Mouse (Mus musculus) gastrocnemius, adult 2 months (tissue): ENCODE results near the gene Gm20388. TPM values are rescaled to one million over a fixed set of nuclear protein-coding genes. Genes with fewer than 3 reads are reported as not detected.

ENCODE experiments used
- DNase-seq: peaks from one replicate; pipeline ENCODE4 v3.0.0; 2022
- H3K27ac ChIP-seq: fragments of 200-600 bp; 2 replicates; pipeline ENCODE4 v1.8.1; 2022; ENCODE audit warnings: mild to moderate bottlenecking
- H3K4me3 ChIP-seq: fragments of 200-600 bp; 2 replicates; pipeline ENCODE4 v1.8.1; 2022; ENCODE audit warnings: mild to moderate bottlenecking, moderate library complexity
- CTCF ChIP-seq: fragments of 200-600 bp; IDR thresholded peaks from 2 replicates; pipeline ENCODE4 v1.8.1; 2022; ENCODE audit warnings: antibody characterized with exemption, mild to moderate bottlenecking, moderate library complexity
- intact Hi-C: fragments of 180-260 bp; cut with DNase I; formaldehyde crosslinking; loops from one replicate; pipeline ENCODE4 v1.15.1; 2025
- total RNA-seq, 2 experiments: library from RNA; stranded (reverse); gene quantifications; 2 replicates each; pipeline ENCODE4 v1.2.3; 2021

The Gm20388 gene
- total RNA-seq, 2 experiments from 2014 or later: 6.1 to 15.0 TPM

DNA sequence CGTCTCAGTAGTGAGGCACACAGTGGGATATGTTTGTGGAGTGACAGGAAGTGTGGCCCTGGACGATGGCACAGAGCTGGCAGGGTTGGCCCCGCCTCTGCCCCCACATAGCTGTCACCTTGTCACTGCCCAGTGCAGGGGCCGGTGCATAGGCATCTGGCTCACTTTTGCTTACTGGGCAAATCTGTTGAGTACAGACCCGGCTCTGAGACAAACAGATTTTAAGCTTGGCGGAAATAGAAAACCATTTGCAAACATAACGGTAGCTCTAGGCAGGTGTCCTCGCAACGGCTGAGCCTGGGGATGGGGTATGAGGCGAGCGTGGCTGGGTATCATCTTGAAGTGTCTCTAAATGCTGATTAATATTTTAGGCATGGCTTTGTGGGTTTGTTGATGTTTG, 396.9 kb downstream of the Gm20388 start:
- Histone ChIP-seq H3K27ac (peak overlapping the region; percentile 79; the same call in 1 of the 2 replicates), H3K4me3 (no peak overlapping the region)
- no peak for DNase-seq
- TF ChIP-seq CTCF: no peak
- intact Hi-C loops: no loop called here

DNA sequence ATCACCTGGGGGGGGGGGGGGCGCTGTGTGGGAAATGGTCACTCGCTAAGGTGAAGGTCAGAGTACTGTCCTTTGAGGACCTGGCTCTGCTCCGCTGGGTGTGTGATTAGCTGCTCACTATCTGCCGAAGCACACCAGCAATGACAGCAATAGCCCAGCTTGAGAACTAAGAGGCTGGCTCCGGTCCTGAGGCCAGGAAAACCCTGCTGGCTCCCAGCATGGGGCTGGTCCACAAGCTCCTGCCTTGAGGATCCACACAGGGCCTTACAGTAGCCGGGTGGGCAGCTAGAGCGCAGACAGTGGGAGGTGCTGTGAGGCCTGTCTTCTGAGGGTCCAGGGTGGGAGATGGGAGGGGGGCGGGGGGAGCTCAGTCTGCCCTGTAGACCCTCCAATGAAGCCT, 397.5 kb downstream of the Gm20388 start:
- TF ChIP-seq CTCF: no peak
- DNase-seq: peak; percentile 64
- Histone ChIP-seq H3K27ac (peak overlapping the region; percentile 79), H3K4me3 (no peak overlapping the region)
- intact Hi-C loops: no loop called here

DNA sequence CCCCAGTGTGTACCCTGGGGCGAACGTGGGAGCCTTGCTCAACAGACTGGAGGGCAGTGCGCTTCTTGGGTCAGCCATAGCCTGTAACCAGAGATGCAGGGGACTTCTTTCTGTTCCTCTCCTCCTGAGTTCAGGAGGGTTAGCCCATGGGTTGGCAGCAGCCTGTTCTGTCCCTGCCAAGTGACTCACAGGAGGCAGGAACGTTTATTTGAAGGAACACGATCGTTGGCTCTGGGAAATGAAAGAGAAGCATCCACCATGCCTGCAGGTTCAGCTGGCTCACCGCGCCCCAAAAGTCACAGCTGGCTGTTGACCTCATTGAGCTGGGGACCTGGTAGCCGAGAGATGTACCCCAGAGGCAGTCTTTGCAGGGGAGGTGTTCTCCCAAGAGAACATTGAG, 397.9 kb downstream of the Gm20388 start:
- peak; percentile 84 for DNase-seq
- H3K27ac ChIP-seq: peak overlapping the region; percentile 79
- peak overlapping the region; percentile 29 for H3K4me3 ChIP-seq
- TF ChIP-seq CTCF: no peak
- intact Hi-C loops: no loop called here

DNA sequence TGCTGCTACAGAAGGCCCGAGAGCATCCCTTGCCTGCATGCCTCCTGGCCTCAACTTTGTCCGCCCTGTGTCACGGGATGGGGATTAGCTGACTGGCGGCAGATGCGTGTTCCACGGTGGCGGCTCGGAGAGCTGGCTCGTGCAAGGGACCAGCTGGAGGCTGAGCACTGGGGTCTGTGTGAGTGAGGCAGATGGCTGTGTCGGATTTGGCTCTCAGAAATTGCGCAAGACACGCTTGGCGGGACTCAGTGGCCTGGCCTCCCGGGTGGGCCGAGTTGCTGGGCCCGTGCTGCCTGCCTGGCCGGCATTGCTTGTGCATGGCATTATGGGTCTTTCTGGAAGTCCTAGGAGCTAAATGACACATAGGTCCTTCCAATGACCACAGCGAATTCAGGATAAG, 398.7 kb downstream of the Gm20388 start:
- Histone ChIP-seq H3K4me3 (peak overlapping the region; percentile 32), H3K27ac (peak overlapping the region; percentile 79)
- DNase-seq: peak; percentile 89
- TF ChIP-seq CTCF: no peak
- intact Hi-C loops: no loop called here

DNA sequence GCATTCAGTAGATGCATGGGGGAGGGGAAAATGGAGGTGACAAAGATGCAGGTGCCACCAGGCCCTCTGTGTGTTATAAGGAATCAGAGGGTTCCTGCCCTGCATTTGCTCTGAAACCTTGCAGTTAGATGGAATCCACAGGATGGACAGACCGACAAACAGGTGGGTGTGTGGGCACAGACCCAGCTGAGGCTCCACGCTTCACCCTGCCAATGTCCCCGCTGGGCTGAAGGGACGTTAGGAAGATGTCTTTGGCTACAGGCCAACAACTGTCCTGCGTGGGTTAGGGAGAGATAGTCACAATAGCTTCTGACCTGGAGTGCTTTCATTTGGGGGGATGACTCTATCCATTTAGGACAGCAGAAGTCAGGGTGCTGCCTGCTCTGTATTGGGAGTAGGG, 399.4 kb downstream of the Gm20388 start:
- intact Hi-C loops: no loop called here
- Histone ChIP-seq H3K4me3 (no peak overlapping the region), H3K27ac (peak overlapping the region; percentile 79; the same call in 1 of the 2 replicates)
- no peak for DNase-seq
- TF ChIP-seq CTCF: no peak

DNA sequence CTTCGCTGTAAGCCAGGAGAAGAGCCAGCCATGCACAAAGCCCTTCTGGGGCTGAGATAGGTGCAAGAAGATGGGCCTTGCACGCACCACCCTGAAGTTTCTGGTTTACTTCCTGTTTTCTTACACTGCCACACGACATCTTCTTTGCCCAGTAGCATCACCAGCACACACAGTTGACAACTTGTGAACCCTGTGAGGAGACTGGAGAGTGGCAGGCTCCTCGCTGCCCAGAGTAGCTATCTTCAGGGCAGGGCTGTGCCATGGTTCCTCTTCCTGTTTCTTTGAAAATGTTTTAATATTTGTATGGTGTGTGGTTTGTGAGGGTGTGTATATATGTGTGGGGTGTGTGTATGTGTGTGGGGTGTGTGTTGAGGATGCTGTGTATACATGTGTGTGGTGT, 401.8 kb downstream of the Gm20388 start:
- Histone ChIP-seq H3K27ac (no peak overlapping the region), H3K4me3 (no peak overlapping the region)
- intact Hi-C loops: no loop called here
- no peak for TF ChIP-seq CTCF
- no peak for DNase-seq

DNA sequence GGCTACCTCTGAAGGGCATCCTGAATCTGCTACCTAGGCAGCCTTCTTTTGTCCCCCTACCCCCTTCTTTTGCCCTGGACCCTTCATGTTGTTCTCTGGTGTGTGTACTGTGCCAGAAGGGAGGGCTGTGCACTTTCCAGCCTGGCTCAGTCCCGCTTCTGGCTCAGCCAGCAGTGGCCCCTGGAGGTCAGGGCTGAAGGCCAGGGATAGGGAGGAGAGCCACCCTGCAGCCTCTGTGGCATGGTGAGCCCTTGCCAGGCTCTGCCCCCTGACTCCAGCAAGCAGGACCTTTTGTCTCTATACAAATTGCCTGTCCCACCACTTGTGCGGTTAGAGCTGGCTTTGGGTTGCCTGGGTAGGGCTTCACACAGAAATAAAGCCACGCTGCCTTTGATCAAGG, 403.0 kb downstream of the Gm20388 start:
- intact Hi-C loops: no loop called here
- no peak overlapping the region for H3K4me3 ChIP-seq
- TF ChIP-seq CTCF: no peak
- peak overlapping the region; percentile 20; the same call in 1 of the 2 replicates for H3K27ac ChIP-seq
- DNase-seq: peak; percentile 76

DNA sequence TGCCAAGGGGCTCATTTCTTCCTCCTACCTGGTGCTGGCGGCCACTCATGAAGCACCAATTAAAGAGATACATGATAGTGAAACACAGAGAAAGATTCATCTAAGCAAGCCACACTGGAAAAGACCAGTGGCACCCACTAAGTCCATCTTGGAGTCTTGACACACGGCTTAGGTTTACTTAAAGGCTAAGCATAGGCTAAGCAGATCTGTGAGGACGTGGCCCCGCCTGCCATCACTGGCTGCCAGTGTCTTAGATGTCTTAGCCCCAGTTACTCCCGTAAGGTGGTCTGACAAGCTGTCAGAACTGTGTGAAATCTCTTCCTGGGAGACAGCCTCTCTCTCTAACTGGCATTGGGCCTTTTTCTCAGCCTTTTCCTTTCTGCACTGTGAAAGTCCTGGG, 404.3 kb downstream of the Gm20388 start:
- intact Hi-C loops: no loop called here
- H3K27ac ChIP-seq: no peak overlapping the region
- no peak for TF ChIP-seq CTCF
- no peak overlapping the region for H3K4me3 ChIP-seq
- DNase-seq: no peak

DNA sequence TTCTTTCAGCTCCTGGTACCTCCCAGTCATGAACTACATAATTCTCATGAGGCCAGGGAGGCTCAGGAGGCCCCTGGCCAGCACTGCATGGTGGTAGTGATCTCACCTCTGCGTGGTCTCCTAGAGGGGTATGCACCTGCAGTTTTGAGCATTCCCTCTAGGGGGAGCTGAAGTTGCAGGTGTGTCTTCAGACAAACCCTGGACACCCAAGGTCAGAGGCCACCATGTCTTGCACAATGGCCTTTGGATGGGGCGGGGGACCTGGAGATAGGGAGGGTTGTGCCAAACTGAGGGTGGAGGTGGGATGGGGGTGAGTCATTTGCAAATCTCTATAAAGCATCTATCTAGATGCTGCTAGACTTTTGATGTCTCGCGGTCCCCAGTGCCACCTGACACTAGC, 405.0 kb downstream of the Gm20388 start:
- Histone ChIP-seq H3K27ac (no peak overlapping the region), H3K4me3 (no peak overlapping the region)
- peak; percentile 57 for TF ChIP-seq CTCF
- DNase-seq: no peak
- intact Hi-C loops: no loop called here

DNA sequence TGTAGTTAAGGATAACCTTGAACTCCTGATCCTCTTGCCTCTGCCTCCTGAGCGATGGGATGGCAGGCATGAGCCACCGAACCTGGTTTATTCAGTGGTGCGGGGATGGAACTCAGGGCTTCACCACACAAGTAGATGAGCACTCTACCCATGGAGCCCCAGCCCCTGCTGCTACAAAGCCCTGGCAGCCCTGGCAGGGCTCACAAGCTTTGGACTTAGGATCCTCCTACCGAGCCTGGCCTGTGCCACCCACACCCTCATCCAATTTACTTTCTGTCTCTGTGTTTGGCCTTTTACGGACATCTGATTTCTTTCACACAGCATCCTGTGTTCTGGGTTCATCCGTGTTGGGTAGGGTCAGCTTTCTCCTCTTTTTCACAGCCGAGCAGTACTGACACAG, 406.1 kb downstream of the Gm20388 start:
- TF ChIP-seq CTCF: no peak
- Histone ChIP-seq H3K27ac (no peak overlapping the region), H3K4me3 (no peak overlapping the region)
- intact Hi-C loops: no loop called here
- no peak for DNase-seq

DNA sequence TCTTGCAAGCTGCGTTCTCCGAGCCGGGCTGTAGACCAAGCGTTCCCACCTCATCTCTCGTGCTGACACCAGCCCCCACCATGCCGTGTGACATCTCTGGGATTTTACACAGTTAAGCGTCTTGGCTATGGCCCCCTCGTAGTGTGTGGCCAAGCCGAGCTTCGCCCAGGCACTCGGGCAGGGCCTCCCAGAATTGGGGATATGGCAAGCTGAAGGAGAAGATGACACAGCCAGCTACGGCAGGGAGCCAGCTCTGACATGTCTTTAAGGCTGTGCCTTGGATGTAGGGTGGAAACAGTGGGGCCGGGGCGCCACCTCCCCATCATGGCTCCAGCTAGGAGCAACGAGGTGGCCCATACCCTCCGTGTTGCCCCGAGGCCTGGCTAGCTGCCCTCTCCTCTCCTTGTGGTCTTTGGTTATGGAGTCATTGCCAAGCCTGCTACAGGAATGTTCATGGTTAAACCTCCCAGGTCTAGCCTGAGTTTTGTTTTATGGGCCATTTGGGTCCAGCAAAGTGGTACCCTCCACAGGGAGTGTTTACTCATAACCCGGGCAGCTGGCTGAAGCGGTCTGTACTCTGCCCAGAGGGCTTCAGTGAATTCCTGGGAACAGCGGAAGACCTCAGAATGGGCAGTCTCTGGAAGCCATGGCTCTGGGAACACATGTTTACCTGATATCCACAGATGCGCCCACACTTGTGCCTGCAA, 406.6 kb downstream of the Gm20388 start:
- Histone ChIP-seq H3K27ac (no peak overlapping the region), H3K4me3 (no peak overlapping the region)
- intact Hi-C loops: no loop called here
- no peak for DNase-seq
- TF ChIP-seq CTCF: no peak

DNA sequence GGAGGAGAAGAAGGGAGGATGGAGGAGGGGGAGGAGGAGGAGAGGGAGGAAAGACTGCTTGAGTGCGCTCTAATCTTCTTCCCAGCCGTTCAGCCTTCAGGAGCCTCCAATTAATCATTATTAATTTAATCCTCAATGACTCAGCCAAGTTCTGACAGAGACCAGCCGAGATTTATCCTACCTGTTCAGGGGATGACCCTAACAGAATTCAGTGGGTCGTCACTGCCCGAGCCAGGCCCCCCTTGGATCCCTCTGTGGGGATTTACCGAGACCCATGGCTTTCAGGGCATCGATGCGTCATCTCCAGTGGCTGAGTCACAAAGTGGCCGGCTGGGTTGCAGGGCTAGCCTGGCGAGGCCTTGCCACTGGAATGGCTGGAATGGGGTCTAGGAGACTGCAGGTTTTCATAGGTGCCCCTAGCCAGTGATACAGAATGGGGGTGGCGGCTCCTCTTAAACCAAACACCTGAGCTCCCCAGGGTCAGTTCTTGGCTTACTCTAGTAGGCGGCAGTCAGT, 407.9 kb downstream of the Gm20388 start:
- Histone ChIP-seq H3K27ac (no peak overlapping the region), H3K4me3 (no peak overlapping the region)
- no peak for DNase-seq
- intact Hi-C loops: no loop called here
- TF ChIP-seq CTCF: no peak

DNA sequence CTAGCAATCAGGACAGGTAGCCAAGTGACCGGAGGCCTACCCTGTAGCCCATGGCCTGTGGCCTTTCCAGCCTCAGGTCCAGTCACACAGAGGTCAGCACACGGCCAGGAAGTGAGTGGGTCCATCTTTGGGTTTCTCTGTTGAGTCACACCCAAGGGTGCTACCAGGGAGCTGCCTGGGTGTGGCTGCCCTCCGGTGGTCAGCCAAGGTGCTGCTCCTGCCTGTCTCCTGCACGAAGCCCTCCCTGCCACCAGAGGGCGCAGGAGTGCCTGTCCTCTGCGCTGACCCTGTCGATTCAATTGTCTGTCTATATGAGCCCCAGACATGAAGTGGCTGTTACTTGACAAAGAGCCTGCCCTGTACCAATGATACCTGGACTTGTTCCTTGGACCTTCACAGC, 408.8 kb downstream of the Gm20388 start:
- DNase-seq: peak; percentile 88
- intact Hi-C loops: loop anchor here (1.0 kb wide), 1 partner anchor 140 kb away; no protein-coding TSS in a partner anchor
- no peak; the same call in 1 of the 2 replicates for TF ChIP-seq CTCF
- Histone ChIP-seq H3K27ac (no peak overlapping the region), H3K4me3 (no peak overlapping the region)

DNA sequence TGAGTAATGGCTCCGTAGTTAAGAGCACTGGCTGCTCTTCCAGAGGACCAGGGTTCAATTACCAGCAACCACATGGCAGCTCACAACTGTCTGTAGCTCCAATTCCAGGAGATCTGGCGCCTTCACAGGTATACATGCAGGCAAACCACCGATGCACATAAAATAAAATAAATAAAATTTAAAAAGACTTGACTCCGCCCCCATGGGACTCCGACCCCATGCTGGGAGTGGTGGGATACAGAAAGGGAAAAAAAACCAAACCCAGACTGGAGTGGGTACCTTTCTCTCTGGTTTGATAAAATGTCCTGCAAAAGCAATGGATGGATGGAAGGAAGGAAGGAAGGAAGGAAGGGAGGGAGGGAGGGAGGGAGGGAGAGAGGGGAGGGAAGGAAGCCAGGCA, 409.5 kb downstream of the Gm20388 start:
- DNase-seq: no peak
- TF ChIP-seq CTCF: no peak
- Histone ChIP-seq H3K27ac (no peak overlapping the region), H3K4me3 (no peak overlapping the region)
- intact Hi-C loops: loop anchor here (2.0 kb wide), 1 partner anchor 39 kb away; no protein-coding TSS in a partner anchor
